Mouse (Mus musculus) fat pad, adult 2 months (tissue): ENCODE measurements around the gene Ccdc87.

ENCODE experiments used
- DNase-seq: peaks from one replicate; pipeline ENCODE4 v3.0.0-alpha.2; 2011; ENCODE audit warnings: low read depth, low spot score; ENCODE audit errors: extremely low read depth

The Ccdc87 gene

GRCm38 (mm10) chr19:4889791-4890190 lies 50.6 kb downstream of the Ccdc87 start:
- no peak for DNase-seq

GRCm38 (mm10) chr19:4891798-4892197 lies 52.6 kb downstream of the Ccdc87 start:
- DNase-seq: no peak
